Mouse (Mus musculus) heart, adult 9 months (tissue): ENCODE measurements around the gene Dmrtc1c2.
"Not testable (repeated sequence)": the region's sequence is repeated elsewhere in the genome, so short reads cannot be mapped to it uniquely, and the experiment has no call there.

Source experiments
- DNase-seq, 2 experiments: peaks; one replicate each; pipeline ENCODE4 v3.0.0; 2022; ENCODE audit warnings: low spot score in 2 of 2

The Dmrtc1c2 gene

DNA sequence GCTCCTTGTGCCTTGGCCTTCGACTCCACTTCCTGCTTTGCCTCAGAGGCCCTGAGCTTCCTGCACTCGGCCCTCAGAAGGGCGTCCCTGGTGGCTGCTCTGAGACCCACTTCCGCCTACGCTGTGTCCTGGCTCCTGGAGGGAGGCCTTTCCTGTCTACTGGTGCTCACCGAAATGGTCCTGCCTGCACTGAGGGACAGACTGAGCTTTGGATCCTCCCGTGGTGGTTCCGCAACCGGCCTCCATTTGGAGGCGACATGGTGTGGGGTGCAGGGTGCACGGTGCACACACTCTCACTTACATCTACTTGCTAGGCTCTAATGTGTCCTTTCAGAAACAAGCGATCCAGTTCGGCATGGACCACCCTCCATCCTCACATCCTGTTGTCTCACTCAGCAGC is at the start of gene Dmrtc1c2:
Dmrtc1c2 (minus strand) TSS at position 101 of the 400 bp plus-strand sequence.
- DNase-seq, result not testable (repeated sequence)

DNA sequence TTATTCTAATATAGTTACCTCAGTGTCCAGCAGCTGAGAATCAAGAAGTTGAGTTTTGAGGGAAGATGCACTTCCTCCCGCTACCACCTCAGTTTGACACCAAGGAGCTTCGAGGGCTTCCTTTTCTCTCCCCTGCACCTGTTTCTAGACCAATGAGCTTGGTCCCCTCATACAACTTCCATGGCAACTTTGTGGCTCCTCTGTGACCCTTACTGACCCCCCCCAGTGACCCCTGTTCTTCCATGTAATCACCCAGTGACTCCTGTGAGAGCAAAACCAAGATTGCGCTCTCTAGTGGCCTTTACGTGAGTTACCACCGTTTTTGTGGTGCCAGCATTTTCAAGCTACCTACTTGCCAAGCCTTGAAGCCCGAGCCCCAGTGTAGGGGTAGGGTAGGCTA is 13.5 kb upstream of the Dmrtc1c2 start, which contains the start of gene 1700031F05Rik:
1700031F05Rik (minus strand) TSS at position 101 of the 400 bp plus-strand sequence.
- no peak for DNase-seq

DNA sequence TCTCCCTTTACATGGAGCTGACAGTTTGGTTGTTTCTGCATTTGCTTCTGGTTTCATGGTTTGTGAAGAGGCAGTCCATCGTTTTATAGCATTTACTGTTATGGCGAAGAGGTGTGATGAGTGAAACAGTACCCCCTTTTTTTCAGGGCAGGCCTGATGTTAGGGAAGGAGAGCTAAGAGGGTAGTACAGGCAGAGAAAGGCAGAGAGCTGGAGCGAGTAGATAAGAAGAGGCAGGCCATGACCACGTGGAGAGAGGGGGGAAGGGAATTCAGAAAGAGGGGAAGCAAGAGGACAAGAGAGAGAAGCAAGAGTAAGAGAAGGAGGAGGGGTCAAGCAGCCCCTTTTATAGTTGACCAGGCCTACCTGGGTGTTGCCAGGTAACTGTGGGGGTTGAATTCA is 42.1 kb downstream of the Dmrtc1c2 start:
- no peak for DNase-seq

GRCm38 (mm10) chrX:102802663-102803062 is 51.8 kb downstream of the Dmrtc1c2 start, which contains the start of gene Dmrtc1c1:
TSS of gene Dmrtc1c1 (plus strand) at chrX:102802963.
- DNase-seq, result not testable (repeated sequence)
